Mouse (Mus musculus) embryonic facial prominence, embryonic 10.5 days (tissue): ENCODE measurements around the gene Ispd. TPM values are rescaled to one million over a fixed set of nuclear protein-coding genes. Genes with fewer than 3 reads are reported as not detected.

Experiments
- DNase-seq: peaks from one replicate; pipeline ENCODE4 v3.0.0-alpha.2; 2017; ENCODE audit warnings: low spot score
- H3K27ac ChIP-seq: fragments of 300-500 bp; sonication (generic); replicated peaks from 2 replicates; pipeline ENCODE4 v1.5.1; 2016; ENCODE audit warnings: mild to moderate bottlenecking
- H3K27me3 ChIP-seq: fragments of 300-500 bp; sonication (generic); replicated peaks from 2 replicates; pipeline ENCODE4 v1.6.1; 2016; ENCODE audit warnings: low read depth, mild to moderate bottlenecking; ENCODE audit not compliant: poor library complexity, severe bottlenecking
- H3K36me3 ChIP-seq: fragments of 300-500 bp; sonication (generic); replicated peaks from 2 replicates; pipeline ENCODE4 v1.6.1; 2016; ENCODE audit warnings: mild to moderate bottlenecking, moderate library complexity
- H3K4me1 ChIP-seq: fragments of 300-500 bp; sonication (generic); 2 replicates; pipeline ENCODE4 v1.6.1; 2016
- H3K4me3 ChIP-seq: fragments of 300-500 bp; sonication (generic); 2 replicates; pipeline ENCODE4 v1.5.1; 2016; ENCODE audit warnings: mild to moderate bottlenecking, moderate library complexity
- H3K9me3 ChIP-seq: fragments of 300-500 bp; sonication (generic); 2 replicates; pipeline ENCODE4 v1.6.1; 2016; ENCODE audit warnings: mild to moderate bottlenecking
- WGBS: fragments of 180-500 bp; shearing (Covaris S2); methylation state at CpG from one replicate; pipeline ENCODE4 v1.1.7; 2016; 5-methylcytosine and 5-hydroxymethylcytosine counted together
- polyA plus RNA-seq: library from polyadenylated mRNA; unstranded; fragments of >200 nt; fragmentation: Nextera tagmentation; extraction: Ambion mirVana; gene quantifications from 2 replicates; pipeline ENCODE4 v1.2.1, GENCODE M21; 2016

The Ispd gene
- polyA plus RNA-seq, 1 experiment from 2014 or later, result 9.1 TPM

DNA sequence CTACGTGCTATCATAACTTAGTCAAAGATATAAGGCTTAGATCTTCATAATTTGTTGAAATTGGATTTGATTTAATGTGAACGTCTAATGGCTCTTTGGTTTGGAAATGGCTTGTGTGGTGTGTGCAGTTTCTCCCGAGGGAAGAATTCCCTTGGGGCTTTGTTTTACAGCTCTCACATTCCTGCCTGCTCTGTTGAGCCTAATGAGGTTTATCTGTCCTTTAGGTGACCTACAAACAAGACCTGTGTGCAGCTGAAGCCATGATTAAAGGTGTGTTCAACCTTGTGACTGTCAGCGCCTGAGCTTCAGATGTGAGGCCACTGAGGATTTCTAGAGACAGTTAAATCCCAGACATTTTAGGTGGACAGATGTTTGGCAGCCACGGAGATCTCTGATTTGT is 95.2 kb downstream of the Ispd start:
- Histone ChIP-seq H3K27me3 (no peaks in the 10 kb centered on the region), H3K9me3 (no peaks in the 10 kb centered on the region), H3K4me3 (no peak overlapping the region), H3K4me1 (peaks cover 24% of the 10 kb centered on the region), H3K36me3 (no peaks in the 10 kb centered on the region), H3K27ac (no peak overlapping the region)
- 49% methylated on average over 5 of the region's 5 CpGs for WGBS
- DNase-seq, result no peak

DNA sequence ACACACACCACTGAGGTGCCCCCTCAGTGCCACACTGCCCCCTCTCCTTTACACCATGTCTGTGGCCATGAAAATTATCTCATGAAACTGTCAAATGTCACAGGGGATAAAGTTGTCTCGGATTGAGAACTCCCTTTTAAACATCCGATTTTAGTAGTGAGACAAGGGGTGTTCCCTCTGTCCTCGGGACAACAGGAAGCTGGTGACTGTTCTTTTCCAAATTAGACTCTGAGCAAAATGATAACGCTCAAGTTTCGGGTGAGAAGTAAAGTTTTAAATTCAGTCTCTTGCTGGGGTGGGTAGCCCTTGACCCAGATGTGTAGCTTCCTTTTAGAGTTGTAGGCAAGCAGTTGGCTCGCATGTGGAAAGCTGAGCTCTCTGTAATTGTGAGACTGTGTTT is 96.3 kb downstream of the Ispd start:
- Histone ChIP-seq H3K9me3 (no peaks in the 10 kb centered on the region), H3K36me3 (no peaks in the 10 kb centered on the region), H3K27ac (no peak overlapping the region), H3K27me3 (no peaks in the 10 kb centered on the region), H3K4me1 (peaks cover 24% of the 10 kb centered on the region), H3K4me3 (no peak overlapping the region)
- WGBS, result 66% methylated on average over 6 of the region's 6 CpGs
- DNase-seq, result no peak

DNA sequence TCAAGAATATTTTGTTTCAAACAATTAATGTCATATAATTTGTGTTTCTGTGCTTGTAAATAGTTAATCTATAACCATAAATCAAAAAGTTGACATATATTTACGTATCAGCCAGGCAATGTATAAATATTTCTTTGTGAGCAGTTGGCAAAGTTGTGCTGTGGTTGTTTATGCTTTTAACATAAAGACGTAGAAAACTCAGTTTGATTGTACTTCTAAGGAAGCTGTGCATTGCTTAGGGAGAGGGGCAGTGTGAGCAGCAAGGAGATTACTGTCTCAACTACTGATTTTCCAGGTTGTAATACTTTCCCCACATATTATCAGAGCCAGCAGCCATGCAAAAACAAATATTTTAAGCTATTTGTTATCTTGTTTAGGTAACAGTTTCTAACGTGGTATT is 96.7 kb downstream of the Ispd start:
- Histone ChIP-seq H3K4me1 (peaks cover 24% of the 10 kb centered on the region), H3K36me3 (no peaks in the 10 kb centered on the region), H3K4me3 (no peak overlapping the region), H3K27me3 (no peaks in the 10 kb centered on the region), H3K9me3 (no peaks in the 10 kb centered on the region), H3K27ac (no peak overlapping the region)
- no peak for DNase-seq
- 78% methylated on average over 3 of the region's 3 CpGs for WGBS

DNA sequence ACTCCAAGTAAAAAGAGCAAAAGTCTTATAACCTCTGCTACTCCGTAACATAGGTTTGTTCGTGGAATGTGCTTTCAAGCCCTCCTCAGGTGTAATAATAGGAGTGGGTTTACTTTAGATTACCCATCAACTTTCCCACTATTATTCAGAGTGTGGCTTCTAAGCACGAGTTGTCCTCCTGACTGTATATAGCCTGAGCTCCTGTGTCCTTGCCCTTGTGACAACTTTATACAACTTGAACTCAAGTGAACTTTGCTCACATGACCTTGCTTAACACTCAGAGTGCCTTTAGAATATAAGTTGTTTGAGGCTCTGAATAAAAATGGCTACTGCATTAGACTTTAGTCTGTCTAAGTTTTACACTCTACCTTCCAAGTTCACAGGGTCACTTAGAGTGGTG is 100.5 kb downstream of the Ispd start:
- 85% methylated on average over 3 of the region's 3 CpGs for WGBS
- no peaks in the 10 kb centered on the region for H3K36me3 ChIP-seq

DNA sequence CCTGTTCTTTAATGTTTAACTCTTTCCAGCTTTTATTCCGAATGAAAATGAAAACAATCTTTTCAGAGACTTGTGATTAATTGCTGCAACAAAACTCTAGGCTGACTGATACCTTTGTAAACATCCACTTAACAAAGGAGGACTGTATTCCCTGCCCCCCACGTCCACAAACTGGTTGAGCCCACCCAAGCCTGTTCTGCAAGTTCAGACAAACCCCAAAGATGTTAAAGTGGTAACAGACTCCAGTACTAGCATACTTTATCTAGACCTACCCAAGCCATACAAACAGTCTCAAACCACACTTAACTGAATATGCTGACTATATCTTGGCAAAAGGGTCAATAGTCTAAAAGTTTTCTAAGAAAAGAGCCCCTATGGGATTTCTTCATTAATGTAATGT is 102.1 kb downstream of the Ispd start:
- H3K27me3 ChIP-seq, result no peaks in the 10 kb centered on the region
- DNase-seq, result peak; percentile 58

More for the DNA sequence above, 100.5 kb downstream of the Ispd start:
- Histone ChIP-seq H3K4me3 (no peak overlapping the region), H3K4me1 (peaks cover 10% of the 10 kb centered on the region), H3K27ac (no peak overlapping the region), H3K27me3 (no peaks in the 10 kb centered on the region), H3K9me3 (no peaks in the 10 kb centered on the region)
- no peak for DNase-seq

DNA sequence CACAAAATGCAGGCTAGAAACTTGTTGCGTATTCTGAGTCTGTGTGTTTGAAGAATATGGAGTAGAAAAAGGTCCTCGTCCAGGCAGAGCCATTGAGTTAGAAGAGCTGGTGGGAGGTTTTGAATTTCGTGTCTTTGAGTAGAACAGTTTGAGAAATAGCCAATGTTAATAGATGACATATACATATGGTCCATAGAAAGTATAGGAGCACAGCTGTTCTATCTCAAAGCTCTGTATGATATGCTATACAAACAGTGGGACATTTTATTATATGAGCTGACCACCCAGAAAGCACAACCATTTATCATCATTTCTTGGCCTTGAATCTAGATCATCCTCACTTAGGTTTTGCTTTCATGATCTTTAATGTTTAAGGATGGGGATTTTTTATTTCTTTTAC is 116.3 kb downstream of the Ispd start:
- WGBS, result 89% methylated on average over 3 of the region's 3 CpGs
- Histone ChIP-seq H3K9me3 (no peaks in the 10 kb centered on the region), H3K27ac (no peak overlapping the region), H3K27me3 (no peaks in the 10 kb centered on the region), H3K4me1 (no peaks in the 10 kb centered on the region), H3K36me3 (no peaks in the 10 kb centered on the region), H3K4me3 (no peak overlapping the region)
- no peak for DNase-seq

More for the DNA sequence above, 102.1 kb downstream of the Ispd start:
- no peaks in the 10 kb centered on the region for H3K36me3 ChIP-seq
- no peak overlapping the region for H3K4me3 ChIP-seq
- no peaks in the 10 kb centered on the region for H3K9me3 ChIP-seq
- H3K27ac ChIP-seq, result no peak overlapping the region; the same call in 1 of the 2 replicates
- 28% methylated on average over 2 of the region's 2 CpGs for WGBS
- H3K4me1 ChIP-seq, result no peaks in the 10 kb centered on the region

DNA sequence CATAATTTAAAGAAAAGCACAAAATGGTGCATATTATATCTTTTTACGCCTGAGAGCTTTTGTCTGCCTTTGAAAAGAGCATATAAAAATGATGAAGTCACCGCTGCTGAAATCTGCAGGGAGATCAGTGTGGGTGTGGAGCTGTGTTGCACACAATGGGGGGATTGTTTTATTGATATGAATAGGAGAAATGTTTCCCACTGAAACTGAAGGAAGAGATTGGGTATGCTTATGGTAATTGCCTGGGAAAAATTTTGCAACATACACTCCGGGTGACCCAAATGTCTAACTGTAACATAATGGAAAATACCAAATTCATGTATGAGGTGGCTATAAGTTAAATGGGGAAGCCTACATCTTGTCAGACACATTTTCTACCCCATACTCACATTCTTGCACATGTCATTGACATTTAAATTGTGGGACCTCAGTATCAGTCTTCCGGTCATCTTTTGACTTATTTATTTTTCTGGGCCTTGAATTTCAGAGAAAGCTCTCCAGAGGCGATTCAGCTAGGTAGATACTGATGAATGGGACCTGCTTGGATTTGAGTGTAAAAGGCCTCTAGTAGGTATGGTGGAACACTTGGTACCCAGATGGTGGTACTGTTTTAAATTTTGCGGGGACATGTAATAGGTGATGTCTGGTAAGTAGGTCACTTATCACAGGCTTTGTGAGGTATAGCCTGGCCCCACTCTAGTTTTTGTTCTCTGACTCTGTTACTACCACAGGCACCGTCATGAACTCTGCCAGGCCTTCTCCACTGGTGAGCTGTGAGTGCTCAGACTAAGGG is 126.1 kb downstream of the Ispd start:
- H3K27me3 ChIP-seq, result no peaks in the 10 kb centered on the region
- H3K9me3 ChIP-seq, result no peaks in the 10 kb centered on the region
- no peak overlapping the region for H3K27ac ChIP-seq
- no peak for DNase-seq
- WGBS, result 86% methylated on average over 7 of the region's 7 CpGs
- no peaks in the 10 kb centered on the region for H3K36me3 ChIP-seq
- no peak overlapping the region for H3K4me3 ChIP-seq
- no peaks in the 10 kb centered on the region for H3K4me1 ChIP-seq

DNA sequence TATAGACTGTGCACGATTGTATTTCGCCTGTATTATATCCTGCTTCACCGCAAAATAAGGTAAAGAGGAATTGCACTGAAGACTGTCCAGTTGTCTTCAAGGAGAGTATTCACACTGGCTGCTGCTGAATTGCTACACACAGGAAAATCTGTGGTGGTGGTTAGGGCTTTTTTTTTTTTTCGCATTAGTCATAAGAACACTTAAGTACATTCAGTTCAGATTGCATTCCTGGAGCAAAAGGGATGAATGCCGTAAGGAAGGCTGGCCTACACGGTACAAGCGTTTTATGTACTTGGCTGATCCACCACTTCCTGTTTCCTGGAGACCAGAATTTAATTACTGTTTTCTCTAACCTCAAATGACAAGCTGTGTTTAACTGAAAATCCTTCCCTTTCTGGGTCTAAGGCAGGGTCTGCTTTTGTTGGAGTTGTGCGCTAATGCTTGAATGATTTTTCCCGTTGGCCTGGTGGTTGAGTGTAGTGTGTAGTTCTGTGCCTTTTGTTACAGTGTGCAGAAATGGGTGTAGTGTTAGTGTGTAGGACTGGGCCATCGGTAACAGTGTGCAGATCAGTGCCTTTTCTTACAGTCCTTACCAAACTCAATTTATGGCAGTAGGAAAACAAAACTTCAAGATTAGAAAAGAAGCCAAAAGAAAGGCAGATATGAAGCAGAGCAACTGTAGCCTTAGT is 128.8 kb downstream of the Ispd start:
- no peak overlapping the region for H3K4me3 ChIP-seq
- 75% methylated on average over 10 of the region's 10 CpGs for WGBS
- H3K27me3 ChIP-seq, result no peaks in the 10 kb centered on the region
- H3K4me1 ChIP-seq, result no peaks in the 10 kb centered on the region
- H3K9me3 ChIP-seq, result no peaks in the 10 kb centered on the region
- no peaks in the 10 kb centered on the region for H3K36me3 ChIP-seq
- H3K27ac ChIP-seq, result no peak overlapping the region
- DNase-seq, result no peak

DNA sequence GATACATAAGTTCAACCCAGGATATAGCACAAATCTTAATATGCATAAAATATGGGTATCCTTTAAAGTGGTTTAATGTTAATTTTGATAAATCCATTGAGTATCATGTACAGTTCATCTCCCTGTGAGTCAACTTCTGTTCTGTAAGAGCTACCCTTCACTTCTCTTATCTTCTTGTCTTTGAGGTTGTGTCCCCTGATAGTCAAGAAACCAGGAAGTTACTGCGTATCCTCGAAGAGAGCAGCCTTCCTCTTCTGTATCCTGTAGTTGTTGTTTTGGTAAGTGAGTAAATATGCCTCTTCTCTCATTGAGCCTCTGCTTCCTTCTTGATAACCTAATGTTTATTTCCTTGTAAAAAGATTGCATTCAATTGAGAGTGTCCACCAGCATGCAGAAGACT is 140.5 kb downstream of the Ispd start:
- no peaks in the 10 kb centered on the region for H3K4me1 ChIP-seq
- WGBS, result 90% methylated on average over 2 of the region's 2 CpGs
- H3K27ac ChIP-seq, result no peak overlapping the region
- H3K27me3 ChIP-seq, result no peaks in the 10 kb centered on the region
- H3K4me3 ChIP-seq, result no peak overlapping the region
- no peaks in the 10 kb centered on the region for H3K36me3 ChIP-seq
- H3K9me3 ChIP-seq, result no peaks in the 10 kb centered on the region
- DNase-seq, result no peak

DNA sequence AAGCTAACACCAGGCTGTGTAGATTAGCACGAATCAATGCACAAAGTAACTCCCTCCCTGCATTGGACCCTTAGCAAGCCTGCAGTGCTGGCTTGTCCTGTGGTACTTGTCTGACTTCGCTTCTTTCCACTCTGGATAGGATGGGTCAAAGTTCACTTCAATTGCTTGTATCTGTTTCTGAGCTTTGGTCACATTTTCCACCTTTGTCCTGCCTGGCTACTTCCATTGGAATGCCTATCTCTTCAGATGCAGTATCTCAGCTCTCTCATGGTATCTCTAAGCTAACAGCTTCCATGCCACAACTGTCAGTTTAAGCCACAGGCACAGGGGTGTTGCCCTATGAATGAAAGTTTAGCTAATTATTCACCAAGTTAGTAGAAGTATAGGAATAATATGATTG is 142.3 kb downstream of the Ispd start:
- WGBS, result 77% methylated on average over 2 of the region's 2 CpGs
- Histone ChIP-seq H3K9me3 (no peaks in the 10 kb centered on the region), H3K4me1 (no peaks in the 10 kb centered on the region), H3K27ac (no peak overlapping the region), H3K4me3 (no peak overlapping the region), H3K27me3 (no peaks in the 10 kb centered on the region), H3K36me3 (no peaks in the 10 kb centered on the region)
- no peak for DNase-seq

DNA sequence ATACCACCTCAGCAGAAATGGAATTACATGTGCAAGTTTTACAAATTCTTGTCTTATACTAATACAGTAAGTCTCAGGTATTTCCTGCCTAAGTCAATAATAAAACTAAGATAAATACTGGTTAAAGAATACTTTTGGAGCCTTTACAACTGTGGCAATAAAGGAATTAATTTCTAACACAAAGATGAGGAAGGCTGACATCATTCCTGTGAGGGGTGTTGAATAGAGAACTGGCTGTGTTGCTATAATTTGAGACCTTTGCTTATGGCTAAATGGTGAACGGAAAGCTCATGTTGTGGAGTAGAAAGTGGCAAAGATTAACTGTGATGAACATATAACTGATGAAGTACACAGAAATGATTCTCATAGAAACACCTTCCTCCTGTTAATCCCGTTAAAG is 149.7 kb downstream of the Ispd start:
- Histone ChIP-seq H3K4me3 (no peak overlapping the region), H3K27ac (no peak overlapping the region), H3K4me1 (peaks cover 8% of the 10 kb centered on the region; the same call in 1 of the 2 replicates), H3K27me3 (no peaks in the 10 kb centered on the region), H3K9me3 (no peaks in the 10 kb centered on the region), H3K36me3 (no peaks in the 10 kb centered on the region)
- 74% methylated on average over 2 of the region's 2 CpGs for WGBS
- no peak for DNase-seq

DNA sequence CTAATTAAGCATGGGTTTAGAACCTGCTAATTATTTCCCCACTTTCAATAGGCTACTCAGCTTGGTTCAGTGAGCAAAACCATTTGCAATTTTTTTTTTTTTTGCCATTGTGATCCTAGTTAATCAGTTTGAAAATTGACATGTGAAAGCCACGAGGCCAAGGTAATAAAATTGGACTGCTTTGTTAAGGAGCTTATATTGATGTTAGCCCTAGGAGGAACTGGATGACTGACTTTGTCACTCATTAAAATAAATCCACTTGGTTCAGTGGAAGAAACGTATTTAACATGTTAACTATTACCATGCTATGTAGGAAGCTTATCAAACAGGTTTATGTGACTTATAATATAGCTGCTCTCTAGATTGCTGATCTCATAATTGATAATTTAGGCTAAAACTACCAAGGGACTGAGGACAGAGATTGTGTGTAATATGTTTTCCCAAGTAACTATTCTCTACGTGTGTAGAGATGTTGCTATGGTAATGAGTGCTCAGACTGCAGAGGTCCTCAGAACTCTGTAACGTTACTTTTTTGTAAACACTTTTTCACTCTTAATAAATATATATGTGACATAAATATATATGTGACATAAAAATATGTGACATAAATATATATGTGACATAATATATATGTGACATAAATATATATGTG is 150.3 kb downstream of the Ispd start:
- WGBS, result 73% methylated on average over 4 of the region's 4 CpGs

DNA sequence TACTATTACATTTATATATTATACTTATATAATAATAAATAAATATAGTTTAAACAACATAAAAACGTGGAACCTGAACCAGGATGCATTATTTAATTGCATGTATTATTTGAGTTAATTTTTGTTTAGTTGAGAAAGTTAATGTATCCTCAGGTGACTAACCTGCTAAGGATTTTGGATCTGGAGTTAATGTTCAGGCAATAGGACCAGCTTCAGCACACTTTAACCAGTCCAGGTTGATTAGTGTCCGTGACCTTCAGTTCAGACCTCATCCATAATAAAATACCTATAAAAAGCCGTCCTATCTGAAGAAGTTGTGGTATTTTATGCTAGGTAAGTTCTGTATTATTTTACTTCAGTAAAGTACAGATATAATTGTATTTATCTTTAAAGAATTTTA is 151.3 kb downstream of the Ispd start:
- no peak overlapping the region for H3K4me3 ChIP-seq
- no peak for DNase-seq
- H3K27ac ChIP-seq, result no peak overlapping the region
- H3K36me3 ChIP-seq, result no peaks in the 10 kb centered on the region
- 83% methylated on average over 3 of the region's 3 CpGs for WGBS
- no peaks in the 10 kb centered on the region for H3K27me3 ChIP-seq
- peaks cover 8% of the 10 kb centered on the region; the same call in 1 of the 2 replicates for H3K4me1 ChIP-seq
- H3K9me3 ChIP-seq, result no peaks in the 10 kb centered on the region

More for the DNA sequence above, 150.3 kb downstream of the Ispd start:
- Histone ChIP-seq H3K4me1 (peaks cover 8% of the 10 kb centered on the region; the same call in 1 of the 2 replicates), H3K27ac (no peak overlapping the region), H3K27me3 (no peaks in the 10 kb centered on the region), H3K4me3 (no peak overlapping the region), H3K36me3 (no peaks in the 10 kb centered on the region), H3K9me3 (no peaks in the 10 kb centered on the region)
- no peak for DNase-seq
